In genomic region chr3:101036001-101036400, GRCm38 (mm10) we compare ENCODE assay signal across 22 mouse cellular contexts. TPM values are rescaled to one million over a fixed set of nuclear protein-coding genes. Genes with fewer than 3 reads are reported as not detected.
DNase-seq lines count a peak whose midpoint lies in the region; ATAC-seq lines count a peak whose summit lies in the region.
"Had no signal": no experiment of that assay in that cellular context is flagged by ENCODE, and none has a peak within 500 bp of the region (broad histone marks: within the 10 kb centered on the region; RNA-seq: fewer than 3 reads in every experiment).

No protein-coding gene starts in this region.

- H3K4me2 ChIP-seq in kidney, embryonic 16.5 days (replicated peaks; ENCODE audit: low read depth, low read length): no peak overlapping the region

- 93% methylated on average over 2 of the region's 2 CpGs for WGBS in kidney, embryonic 16.5 days

- no peaks in the 10 kb centered on the region for H3K27me3 ChIP-seq in kidney, embryonic 16.5 days (ENCODE audit: insufficient read depth, low read length)
- H3K27me3 ChIP-seq: CH12.LX, Patski had no signal

- no peak for DNase-seq in frontal cortex, postnatal 25 days (ENCODE audit: low spot score in 2 of 2)
- peak; percentile 45 for DNase-seq in brain, adult 2 months (ENCODE audit: low read depth, low spot score)
- peak; percentile 32 for DNase-seq in telencephalon, adult 2 months (ENCODE audit: low read depth, low spot score)
- no peak for DNase-seq in kidney, postnatal 36 days
- DNase-seq: adrenal gland, adult 2 months; adrenal gland, adult 8-10 months; adrenal gland, postnatal 10 days; adrenal gland, postnatal 14 days; adrenal gland, postnatal 25 days; adrenal gland, postnatal 36 days; B cell, adult 2 months; cerebellum, adult 11 months; cerebellum, adult 11-12 months; cerebellum, adult 18-20 months; cerebellum, adult 2 months had no signal

- H3K4me3 ChIP-seq in kidney, embryonic 16.5 days (ENCODE audit: low read length): no peak overlapping the region

- H3K9ac ChIP-seq in kidney, embryonic 16.5 days (replicated peaks; ENCODE audit: low read length): no peak overlapping the region

- ATAC-seq in frontal cortex, adult (ENCODE audit: low TSS enrichment): peak; percentile 78
- no peak for ATAC-seq in kidney, embryonic 16.5 days (ENCODE audit: low FRiP score, low TSS enrichment)
- ATAC-seq: activated CD4-positive, CD25-positive, alpha-beta regulatory T cell, adult 4 months; CD4-positive, CD25-positive, alpha-beta regulatory T cell, adult 4 months; Patski had no signal

- H3K4me1 ChIP-seq in kidney, embryonic 16.5 days (ENCODE audit: insufficient read depth, low read length): peaks cover 17% of the 10 kb centered on the region

- no peaks in the 10 kb centered on the region for H3K9me3 ChIP-seq in kidney, embryonic 16.5 days (ENCODE audit: low read length)
- H3K9me3 ChIP-seq: G1E had no signal

- no peaks in the 10 kb centered on the region for H3K36me3 ChIP-seq in kidney, embryonic 16.5 days (ENCODE audit: insufficient read depth, low read length)
- H3K36me3 ChIP-seq: G1E had no signal

- no peak overlapping the region for H3K27ac ChIP-seq in kidney, embryonic 16.5 days (ENCODE audit: low read length)

RNA-seq across cellular contexts. Expression of gene Cd101, which starts 6.6 kb away (rescaled TPM):
- polyA plus RNA-seq in kidney, embryonic 16.5 days (2015; fragmentation: Nextera tagmentation; extraction: Ambion mirVana): 0.06 TPM in 1 of 2 replicates, not detected in the other
- polyA plus RNA-seq: G1E, Patski had no signal

Comparison
In these comparisons a context has a peak if more than half of its experiments do, and no peak if none do; other contexts are left out.
1. DNase-seq: peak in brain, adult 2 months (single experiment) and telencephalon, adult 2 months (single experiment); none in frontal cortex, postnatal 25 days (0 of 2) and kidney, postnatal 36 days (0 of 2).